Mouse (Mus musculus) testis, adult 2 months (tissue): ENCODE results near the gene Ctnna2.

Experiments used
- CTCF ChIP-seq: fragments of 200-500 bp; IDR thresholded peaks from 2 replicates; pipeline ENCODE4 v1.5.1; 2012; ENCODE audit warnings: low read depth, mild to moderate bottlenecking, inconsistent platforms, low read length, moderate library complexity; ENCODE audit not compliant: control insufficient read depth, insufficient read depth, insufficient replicate concordance
- POLR2A ChIP-seq: fragments of 200-500 bp; IDR thresholded peaks from 2 replicates; pipeline ENCODE4 v1.6.1; 2012; ENCODE audit warnings: low read depth, mild to moderate bottlenecking, inconsistent platforms, low read length, moderate library complexity; ENCODE audit not compliant: control insufficient read depth

GRCm38 (mm10) chr6:77475354-77475753 is 504.1 kb downstream of the Ctnna2 start:
- TF ChIP-seq CTCF (no peak), POLR2A (no peak)
